Mouse (Mus musculus): Measurements from ENCODE around the gene Elovl1.

Elovl1 gene

GRCm38 (mm10) chr4:118427768-118428451, at the start of gene Elovl1:
Gene Elovl1 (plus strand): TSS chr4:118428093.
- peak; percentile 94 for DNase-seq (ENCODE audit: extremely low read depth, insufficient read length, low spot score)

DNA sequence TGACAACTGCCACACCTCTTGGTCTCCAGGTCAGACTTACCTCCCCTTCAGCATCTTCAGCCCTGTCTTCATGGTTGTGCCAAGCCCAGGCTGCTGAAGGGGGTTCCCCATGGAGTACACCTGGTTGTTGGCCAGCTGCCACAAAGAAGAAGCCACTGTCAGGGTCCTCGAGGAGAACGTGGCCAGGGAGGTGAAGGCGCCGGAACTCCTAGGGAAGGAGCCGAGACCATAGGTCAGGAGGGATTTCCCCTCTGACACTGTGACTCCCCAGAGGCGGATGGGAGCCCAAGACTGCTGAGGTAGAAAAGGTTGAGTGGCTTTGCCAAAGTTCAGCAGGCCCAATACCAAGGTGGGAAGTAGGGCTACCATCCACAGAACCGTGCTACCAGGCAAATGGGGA, 44.6 kb upstream of the Elovl1 start:
- DNase-seq (ENCODE audit: extremely low read depth, insufficient read length, low spot score) = no peak

- no peak for DNase-seq (ENCODE audit: extremely low read depth, insufficient read length, low spot score)
Observed at GRCm38 (mm10) chr4:118387316-118387715, 40.6 kb upstream of the Elovl1 start.

GRCm38 (mm10) chr4:118390146-118390545, 37.7 kb upstream of the Elovl1 start:
- DNase-seq (ENCODE audit: extremely low read depth, insufficient read length, low spot score) = no peak

DNA sequence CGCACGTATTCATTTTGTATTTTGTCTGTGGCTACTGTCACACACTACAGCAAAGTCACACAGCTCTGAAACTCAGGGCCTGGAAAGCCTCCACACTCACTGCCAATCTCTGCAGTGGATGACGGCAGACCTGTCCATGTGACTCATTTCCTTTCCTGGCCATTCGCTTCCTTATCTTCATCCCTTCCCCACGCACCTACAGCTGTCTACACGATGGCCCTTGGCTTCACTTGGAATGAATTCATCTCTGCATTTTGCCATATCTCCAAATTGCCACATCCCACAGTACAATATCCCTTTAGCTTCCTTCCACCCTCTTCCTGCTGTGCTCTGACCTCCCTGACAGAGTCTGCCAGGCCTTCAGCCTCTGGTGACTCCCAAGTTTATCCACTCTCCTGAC, 33.4 kb upstream of the Elovl1 start:
- no peak for DNase-seq (ENCODE audit: extremely low read depth, insufficient read length, low spot score)

GRCm38 (mm10) chr4:118395289-118395688, 32.6 kb upstream of the Elovl1 start:
- no peak for DNase-seq (ENCODE audit: extremely low read depth, insufficient read length, low spot score)

GRCm38 (mm10) chr4:118396433-118396832, 31.5 kb upstream of the Elovl1 start:
- no peak for DNase-seq (ENCODE audit: extremely low read depth, insufficient read length, low spot score)

- DNase-seq (ENCODE audit: extremely low read depth, insufficient read length, low spot score) = no peak
Observed at GRCm38 (mm10) chr4:118398400-118398799, 29.5 kb upstream of the Elovl1 start.

DNA sequence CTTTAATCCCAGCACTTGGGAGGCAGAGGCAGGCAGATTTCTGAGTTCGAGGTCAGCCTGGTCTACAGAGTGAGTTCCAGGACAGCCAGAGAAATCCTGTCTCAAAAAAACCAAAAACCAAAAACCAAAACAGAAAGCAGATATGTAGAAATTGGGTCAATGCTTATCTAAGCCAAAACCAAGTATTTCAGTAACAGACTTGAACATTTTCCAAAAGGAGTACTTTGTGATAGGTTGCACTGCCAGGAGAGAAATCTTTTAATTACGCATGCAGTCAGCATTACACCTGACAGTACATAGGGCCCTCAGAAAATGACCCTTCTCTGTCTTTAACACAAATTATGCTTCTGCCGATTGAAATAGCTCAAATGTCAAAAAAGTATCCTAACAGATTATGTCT, 26.5 kb upstream of the Elovl1 start:
- no peak for DNase-seq (ENCODE audit: extremely low read depth, insufficient read length, low spot score)

DNA sequence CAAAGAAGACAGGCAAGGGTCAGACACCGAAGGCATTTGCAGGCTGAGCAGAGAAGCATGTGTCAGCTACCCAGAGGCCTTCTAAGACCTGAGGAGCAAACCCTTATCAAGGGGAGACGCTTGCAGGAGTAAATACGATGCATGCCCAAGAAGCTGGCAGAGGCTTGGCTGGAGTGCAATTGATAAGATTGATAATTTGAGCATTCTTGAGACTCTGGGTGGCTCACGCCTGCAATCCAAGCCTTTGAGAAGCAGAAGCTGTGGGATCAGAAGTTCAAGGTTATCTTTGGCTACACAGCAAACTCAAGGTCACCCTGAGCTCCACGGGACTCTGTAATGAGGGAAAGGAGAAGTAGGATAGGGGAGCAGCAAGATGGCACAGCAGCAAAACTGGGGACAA, 26.0 kb upstream of the Elovl1 start:
- no peak for DNase-seq (ENCODE audit: extremely low read depth, insufficient read length, low spot score)

GRCm38 (mm10) chr4:118402701-118403100, 25.2 kb upstream of the Elovl1 start:
- DNase-seq (ENCODE audit: extremely low read depth, insufficient read length, low spot score) = no peak

DNA sequence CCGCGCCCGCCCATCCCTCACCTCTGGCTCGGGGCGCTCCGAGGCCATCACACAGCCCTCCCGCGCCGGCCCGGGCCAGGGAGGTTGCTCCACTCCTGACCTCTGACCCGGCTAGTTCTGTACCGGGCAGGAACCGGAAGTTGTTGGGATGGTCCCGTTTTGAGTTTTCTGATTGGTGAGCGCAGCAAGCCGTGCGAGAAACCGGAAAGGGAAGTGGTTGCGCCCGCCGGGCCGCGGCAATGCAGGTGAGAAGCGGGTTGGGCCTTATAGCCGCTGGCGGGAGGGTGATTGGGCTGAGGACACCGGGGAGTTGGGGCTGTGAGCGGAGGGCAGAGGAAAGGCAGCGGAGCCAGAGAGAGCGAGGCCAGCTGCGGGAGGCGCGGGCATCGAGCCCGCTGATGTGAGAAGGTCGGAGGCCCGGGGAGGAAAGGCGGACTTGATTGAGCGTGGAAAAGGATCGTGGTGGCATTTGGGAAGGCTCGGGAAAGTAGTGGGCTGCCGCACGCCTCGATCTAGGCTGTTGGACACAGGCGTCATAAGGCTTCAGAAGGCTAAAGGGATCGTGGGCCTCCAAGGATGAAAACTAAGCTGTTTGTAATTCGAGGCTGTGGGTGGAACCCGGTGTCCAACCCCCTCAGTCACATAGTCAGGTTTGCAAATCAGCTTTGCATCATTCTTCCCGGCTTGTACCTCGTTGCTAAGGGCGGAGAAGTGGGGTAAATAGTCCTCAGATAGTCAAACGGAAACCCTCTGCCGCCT, 18.6 kb upstream of the Elovl1 start, which contains the start of the genes Szt2 and Med8:
Gene Szt2, minus strand, starts transcription at position 132 of the 759 bp plus-strand sequence.
Gene Med8, plus strand, starts transcription at position 196 of the 759 bp plus-strand sequence.
- peak; percentile 90 for DNase-seq (ENCODE audit: extremely low read depth, insufficient read length, low spot score)

DNA sequence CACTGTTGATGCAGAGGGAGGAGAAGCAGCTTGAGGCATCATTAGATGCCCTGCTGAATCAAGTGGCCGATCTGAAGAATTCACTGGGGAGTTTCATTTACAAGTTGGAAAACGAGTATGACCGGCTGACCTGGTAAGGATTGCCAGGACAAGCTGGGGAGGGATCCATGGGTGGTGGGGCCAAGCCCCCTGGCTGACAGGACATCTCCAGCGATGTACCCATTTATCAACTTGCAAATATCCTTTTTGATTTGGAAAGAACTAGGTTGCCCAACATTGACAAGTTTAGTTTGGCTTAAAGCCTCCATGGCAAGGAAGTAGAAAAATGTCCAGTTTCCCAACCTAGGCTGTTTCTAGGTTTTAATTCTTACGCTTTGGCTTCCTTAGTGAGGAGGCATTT, 17.0 kb upstream of the Elovl1 start:
- DNase-seq (ENCODE audit: extremely low read depth, insufficient read length, low spot score) = no peak

DNA sequence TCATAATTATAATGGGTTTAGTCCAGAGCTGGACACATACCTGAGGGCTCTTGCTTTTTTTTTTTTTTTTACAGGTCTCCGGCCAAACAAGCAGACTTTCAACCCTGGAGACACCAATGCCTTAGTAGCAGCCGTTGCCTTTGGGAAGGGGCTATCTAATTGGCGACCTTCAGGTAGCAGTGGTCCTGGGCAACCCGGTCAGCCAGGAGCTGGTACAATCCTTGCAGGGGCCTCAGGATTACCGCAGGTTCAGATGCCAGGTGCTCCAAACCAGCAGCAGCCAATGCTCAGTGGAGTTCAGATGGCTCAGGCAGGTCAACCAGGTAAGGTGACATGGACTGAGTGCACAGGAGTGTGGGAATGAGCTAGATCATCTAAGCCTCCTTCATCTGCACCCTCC, 14.3 kb upstream of the Elovl1 start:
- DNase-seq (ENCODE audit: extremely low read depth, insufficient read length, low spot score) = no peak

- no peak for DNase-seq (ENCODE audit: extremely low read depth, insufficient read length, low spot score)
Observed at GRCm38 (mm10) chr4:118415779-118416178, 12.1 kb upstream of the Elovl1 start.

DNA sequence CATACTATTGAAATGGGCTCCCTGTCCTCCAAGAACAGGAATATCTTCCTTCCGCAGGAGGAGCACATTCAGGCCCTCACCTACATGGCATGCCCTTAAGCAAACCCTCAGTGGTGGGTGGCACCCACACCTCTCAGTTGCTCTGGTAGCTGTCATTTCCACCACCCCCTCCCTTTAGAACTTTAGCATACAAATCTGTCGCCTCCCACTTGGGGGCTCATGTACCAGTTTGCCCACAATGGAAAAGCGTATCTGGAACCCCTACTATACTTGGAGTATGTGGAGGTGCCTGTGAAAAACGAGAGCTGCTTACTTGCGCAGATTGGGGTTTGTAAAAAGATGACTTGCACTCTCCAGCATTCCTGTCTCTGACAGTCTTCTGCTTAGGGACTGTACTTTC, 11.6 kb upstream of the Elovl1 start:
- no peak for DNase-seq (ENCODE audit: extremely low read depth, insufficient read length, low spot score)

- DNase-seq (ENCODE audit: extremely low read depth, insufficient read length, low spot score) = no peak
Observed at GRCm38 (mm10) chr4:118417112-118417797, 10.6 kb upstream of the Elovl1 start.

DNA sequence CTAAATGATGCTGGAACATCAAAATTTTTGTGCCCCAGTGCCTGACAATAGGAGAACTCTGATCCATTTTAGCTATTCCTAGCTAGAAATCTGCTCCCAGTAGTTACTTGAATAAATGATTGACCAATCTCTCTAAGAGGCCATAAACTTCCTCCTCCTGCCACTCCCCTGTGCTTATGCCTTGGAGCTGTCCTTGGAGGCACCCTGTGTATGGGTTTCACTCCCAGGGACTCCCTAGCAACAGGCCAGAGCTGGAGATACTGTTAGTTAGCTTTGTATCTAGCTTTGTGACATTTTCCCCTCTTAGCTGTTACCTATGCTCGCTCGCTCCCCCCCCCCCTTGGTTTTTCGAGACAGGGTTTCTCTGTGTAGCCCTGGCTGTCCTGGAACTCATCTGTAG, 6.5 kb upstream of the Elovl1 start:
- DNase-seq (ENCODE audit: extremely low read depth, insufficient read length, low spot score) = no peak

- no peak for DNase-seq (ENCODE audit: extremely low read depth, insufficient read length, low spot score)
Observed at GRCm38 (mm10) chr4:118424541-118425160, 3.2 kb upstream of the Elovl1 start.

DNA sequence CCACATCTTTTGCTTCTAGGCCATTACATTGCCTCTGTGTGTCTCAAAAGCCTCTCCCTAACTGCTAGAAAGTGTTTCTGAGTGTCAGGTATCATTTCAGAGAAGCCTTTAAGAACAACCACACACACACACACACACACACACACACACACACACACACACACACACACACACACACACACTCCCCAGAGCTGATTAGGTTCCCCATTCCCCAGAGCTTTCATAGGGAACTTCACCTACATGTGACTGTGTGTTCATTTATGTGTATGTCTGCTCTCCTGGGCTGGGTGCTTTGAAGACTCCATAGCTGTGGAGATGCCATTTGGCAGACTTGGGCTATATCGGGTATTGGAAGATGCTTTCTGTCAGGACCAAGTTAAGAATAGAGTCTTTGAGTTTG, 2.5 kb upstream of the Elovl1 start:
- DNase-seq (ENCODE audit: extremely low read depth, insufficient read length, low spot score) = no peak

DNA sequence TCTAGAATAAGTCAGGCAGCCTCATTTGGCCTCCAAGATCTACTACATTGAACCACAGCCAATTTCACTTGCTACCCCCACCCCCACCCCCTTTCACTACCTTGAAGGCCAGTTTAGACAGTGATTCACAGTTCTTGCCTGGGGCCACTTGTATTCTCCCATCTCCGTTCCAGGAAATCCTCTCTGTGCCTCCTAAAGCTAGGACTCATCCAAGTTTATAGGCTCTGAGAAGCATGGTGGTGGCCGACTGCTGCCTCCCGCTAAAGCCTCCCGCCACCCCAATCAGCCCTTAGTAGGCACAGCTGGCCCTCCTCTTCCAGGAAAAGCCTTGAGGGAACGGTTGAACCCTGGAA, 502 bp upstream of the Elovl1 start:
- no peak for DNase-seq (ENCODE audit: extremely low read depth, insufficient read length, low spot score)
